Mouse (Mus musculus) splenic B cell, adult 2 months (primary cell): ENCODE measurements around the gene Ldha.
"Not testable (repeated sequence)": the region's sequence is repeated elsewhere in the genome, so short reads cannot be mapped to it uniquely, and the experiment has no call there.

Experiments used
- DNase-seq: peaks from one replicate; pipeline ENCODE4 v3.0.0-alpha.2; 2011; ENCODE audit warnings: low read depth, low spot score
- H3K27me3 ChIP-seq: 2 replicates; pipeline ENCODE4 v1.6.1; 2012; ENCODE audit warnings: mild to moderate bottlenecking, low read length, moderate library complexity, mixed read lengths; ENCODE audit not compliant: control insufficient read depth, poor library complexity, insufficient read depth, severe bottlenecking
- H3K36me3 ChIP-seq: 2 replicates; pipeline ENCODE4 v1.6.1; 2012; ENCODE audit warnings: mild to moderate bottlenecking, low read length, moderate library complexity, mixed read lengths; ENCODE audit not compliant: control insufficient read depth, poor library complexity, insufficient read depth, severe bottlenecking

Gene Ldha

DNA sequence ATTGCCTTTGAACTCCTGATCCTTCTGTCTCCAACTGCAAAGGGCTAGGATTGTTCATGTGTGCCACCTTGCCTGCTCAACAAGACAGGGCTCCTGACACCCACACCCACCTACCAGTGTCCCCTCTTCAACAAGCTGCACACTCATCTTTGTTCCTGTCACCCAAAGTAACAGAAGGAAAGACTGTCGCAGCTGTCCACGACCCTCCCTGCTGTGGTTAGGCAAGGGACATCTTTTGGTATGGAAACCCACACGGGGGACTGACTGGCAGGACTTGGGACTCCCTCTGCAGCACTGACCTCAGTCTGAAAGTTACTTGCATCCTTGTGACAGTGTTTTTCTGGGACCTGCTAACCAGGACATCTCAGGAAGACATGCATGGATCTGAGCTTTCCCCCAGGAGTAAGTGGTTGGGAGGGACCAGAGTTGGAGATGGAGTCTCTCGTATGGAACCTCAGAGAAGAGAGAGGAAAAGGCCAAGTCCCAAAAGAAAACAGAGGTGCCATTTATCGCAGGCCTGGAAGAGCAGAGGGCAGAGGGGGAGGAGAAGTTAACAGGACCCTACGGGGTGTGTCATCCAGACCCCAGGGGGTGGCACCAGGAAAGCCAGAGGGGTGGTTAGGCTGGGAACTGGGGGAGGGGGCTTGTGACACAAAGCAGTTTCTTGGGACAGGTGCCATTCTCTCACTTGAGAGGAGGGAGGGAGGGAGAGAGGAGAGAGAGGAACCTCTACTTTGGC is at the start of gene Ldha:
TSS of gene Ldha (plus strand) at position 689 of the 739 bp plus-strand sequence.
- no peaks in the 10 kb centered on the region for H3K27me3 ChIP-seq
- H3K36me3 ChIP-seq = no peaks in the 10 kb centered on the region
- no peak for DNase-seq

DNA sequence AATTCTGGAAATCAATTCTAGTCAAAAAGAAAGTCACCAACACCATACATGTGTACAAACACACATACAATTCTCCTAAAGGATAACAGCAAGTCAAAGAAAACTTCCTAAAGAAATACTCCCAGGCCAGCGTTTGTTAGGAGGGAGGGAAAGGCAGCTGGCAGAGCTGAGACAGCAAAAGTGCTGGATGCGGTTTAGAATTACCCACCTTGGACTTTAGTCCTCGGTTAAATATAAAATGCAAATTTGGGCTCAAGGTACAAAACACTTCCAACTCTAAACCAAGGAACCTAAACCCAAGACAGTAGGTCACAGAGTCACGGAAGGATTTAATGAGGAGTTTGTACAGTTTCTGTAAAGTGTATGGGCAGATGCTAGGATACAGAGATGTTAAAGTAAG is 47.4 kb upstream of the Ldha start:
- Histone ChIP-seq H3K36me3 (peaks cover 3% of the 10 kb centered on the region; the same call in 1 of the 2 replicates), H3K27me3 (no peaks in the 10 kb centered on the region)
- DNase-seq = no peak

DNA sequence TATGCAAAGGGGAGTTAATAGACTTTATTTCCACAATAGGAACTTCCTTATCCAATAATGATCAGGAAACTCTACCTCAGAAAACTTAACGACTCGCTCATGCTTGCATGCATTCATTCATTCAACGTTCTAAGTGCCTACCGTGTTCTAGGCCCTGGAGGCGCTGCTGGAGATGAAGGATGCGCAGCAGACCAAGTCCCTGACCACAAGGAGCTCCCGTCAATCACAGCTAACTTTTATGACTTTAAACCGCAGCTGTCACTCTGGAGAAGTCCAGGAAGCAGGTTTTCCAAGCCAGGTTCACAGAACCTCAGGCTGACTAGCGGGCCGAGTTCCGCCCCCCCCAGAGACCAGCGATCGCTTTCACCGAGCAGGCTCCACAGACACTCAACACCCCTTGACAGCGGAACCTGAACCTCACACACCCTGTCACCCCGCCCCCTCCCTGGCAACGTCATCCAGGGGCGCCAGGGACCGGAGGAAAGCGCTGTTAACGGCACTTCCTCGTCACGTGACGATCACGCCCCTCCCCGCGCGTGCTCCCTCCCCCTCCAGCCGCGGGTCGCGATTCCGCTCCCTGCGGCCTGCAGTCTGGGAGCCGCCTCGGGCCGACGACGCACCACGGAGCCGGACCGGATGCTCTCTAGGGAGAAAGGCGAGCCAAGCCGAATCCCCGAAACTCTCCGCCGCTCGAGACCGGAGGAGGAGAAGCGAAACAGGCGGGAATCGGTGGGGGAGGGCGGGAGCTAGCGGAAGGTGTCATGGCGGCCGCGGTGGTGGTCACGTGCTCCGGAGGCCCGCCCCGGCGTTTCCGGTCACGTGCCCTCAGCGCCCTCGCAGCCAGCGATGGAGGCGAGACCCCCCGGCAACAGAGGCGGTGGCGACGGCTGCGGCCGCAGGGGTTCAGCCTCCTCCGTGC is 45.7 kb upstream of the Ldha start, which contains the start of the genes Hps5 and Gtf2h1:
TSS of gene Hps5 (minus strand) at position 778 of the 919 bp plus-strand sequence.
TSS of gene Gtf2h1 (plus strand) at position 817 of the 919 bp plus-strand sequence.
- peak; percentile 98 for DNase-seq
- Histone ChIP-seq H3K27me3 (no peaks in the 10 kb centered on the region), H3K36me3 (peaks cover 6% of the 10 kb centered on the region; the same call in 1 of the 2 replicates)

DNA sequence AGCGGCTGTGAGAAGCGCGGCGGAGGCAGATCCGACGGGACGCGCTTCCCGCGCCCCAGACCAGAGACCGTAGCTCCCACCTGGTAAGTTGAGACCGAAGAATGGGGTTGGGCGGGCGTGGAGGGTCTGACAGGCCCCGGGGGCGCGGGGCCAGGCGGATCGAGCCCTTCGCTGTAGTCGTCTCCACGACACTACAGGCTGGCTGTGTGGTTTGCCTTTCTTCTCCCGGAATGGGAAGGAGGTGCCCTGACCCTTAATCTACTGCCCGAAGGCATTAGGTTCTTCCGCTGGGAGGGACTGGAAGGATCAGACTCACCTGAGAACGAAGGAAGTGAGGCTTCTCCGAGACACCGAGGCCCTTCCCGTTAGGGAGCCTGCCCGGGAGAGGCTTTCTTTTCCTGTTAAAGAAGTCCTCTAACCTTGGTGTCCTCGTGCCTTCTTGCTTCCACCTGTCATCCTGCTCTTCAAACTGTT is 45.0 kb upstream of the Ldha start:
- DNase-seq = no peak
- Histone ChIP-seq H3K27me3 (no peaks in the 10 kb centered on the region), H3K36me3 (peaks cover 5% of the 10 kb centered on the region; the same call in 1 of the 2 replicates)

DNA sequence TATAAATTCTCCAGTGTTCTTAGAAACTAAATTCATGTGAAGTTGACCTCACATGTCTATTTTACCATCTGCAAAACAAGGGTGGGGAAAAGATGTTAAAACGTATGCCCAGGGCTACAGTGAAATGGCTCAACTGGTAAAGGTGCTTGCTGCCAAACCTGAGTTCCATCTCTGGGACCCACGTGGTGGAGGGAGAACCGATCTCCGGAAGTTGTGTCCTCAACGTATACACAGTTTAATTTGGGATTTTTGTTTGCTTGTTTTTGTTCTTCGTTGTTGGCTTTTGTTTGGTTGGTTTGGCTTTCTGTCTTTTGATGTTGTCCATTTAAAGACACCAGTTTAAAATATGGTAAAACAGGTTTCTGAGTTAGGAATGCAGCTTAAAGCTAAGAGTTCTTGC is 44.5 kb upstream of the Ldha start:
- no peak for DNase-seq
- Histone ChIP-seq H3K27me3 (no peaks in the 10 kb centered on the region), H3K36me3 (peaks cover 8% of the 10 kb centered on the region)

DNA sequence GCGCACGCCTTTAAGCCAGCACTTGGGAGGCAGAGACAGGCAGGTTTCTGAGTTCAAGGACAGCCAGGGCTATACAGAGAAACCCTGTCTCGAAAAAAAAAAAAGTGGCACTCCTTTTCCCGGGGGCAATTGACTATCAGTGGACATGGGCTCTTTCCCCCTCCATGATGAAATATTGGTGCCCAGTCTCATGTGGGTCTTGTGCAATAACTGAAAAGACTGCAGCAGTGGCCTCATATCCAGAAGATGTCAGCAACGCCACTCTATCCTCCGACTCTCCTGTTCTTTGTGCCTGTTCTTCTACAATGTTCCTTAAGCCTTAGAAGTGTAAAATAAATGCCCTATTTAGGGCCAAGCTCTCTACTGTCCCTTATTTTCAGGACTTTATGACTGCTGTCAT is 30.9 kb upstream of the Ldha start:
- Histone ChIP-seq H3K27me3 (no peaks in the 10 kb centered on the region), H3K36me3 (peaks cover 9% of the 10 kb centered on the region)
- DNase-seq = no peak

DNA sequence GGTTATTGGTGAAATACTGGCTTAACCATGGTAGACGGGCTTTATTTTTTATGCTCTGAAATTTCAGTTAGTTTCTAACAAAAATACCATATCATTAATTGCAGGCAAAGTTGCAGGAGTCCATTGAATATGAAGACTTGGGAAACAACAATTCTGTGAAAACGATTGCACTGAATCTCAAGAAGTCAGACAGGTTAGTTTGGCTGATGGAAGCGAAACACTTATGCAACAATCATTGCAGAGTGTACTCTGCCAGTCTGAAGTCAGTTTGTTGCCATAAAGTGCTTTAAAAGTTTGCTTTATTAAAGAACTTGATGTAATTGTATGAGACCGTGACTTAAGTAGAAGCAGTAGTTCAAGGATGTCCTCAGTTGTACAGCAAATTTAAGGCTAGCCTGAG is 27.3 kb upstream of the Ldha start:
- DNase-seq = no peak

DNA sequence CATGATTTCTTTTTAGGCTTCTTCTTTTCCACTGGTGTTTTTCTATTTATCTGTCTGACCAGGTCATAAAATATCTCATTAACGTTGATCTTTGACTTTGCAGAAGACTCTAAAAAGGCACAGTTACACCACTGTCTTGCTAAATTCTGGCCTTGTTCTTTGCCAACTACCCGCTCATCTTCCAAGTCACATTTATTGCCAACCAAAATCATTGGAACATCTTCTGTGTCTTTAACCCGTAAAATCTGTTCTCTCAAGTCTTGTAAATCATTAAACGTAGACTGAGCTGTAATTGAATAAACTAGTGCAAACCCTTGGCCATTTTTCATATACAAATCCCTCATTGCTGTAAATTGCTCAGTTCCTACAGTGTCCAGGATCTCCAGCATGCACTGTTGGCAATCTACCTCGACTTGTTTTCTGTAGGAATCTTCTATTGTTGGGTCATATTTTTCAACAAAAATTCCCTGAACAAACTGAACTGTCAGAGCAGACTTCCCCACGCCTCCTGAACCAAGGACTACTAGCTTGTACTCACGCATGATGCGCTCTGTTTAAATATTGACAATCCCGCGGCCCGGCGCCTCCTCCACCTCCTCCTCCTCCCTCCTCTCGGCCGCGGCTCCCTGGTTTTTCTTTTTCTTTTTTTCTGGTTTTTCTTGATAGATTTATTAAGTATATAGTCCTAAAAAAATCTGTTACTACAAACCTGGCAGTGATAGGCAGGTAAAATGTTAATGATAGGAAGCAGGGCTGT is 20.2 kb upstream of the Ldha start:
- H3K27me3 ChIP-seq, DNase-seq: not testable (repeated sequence)
- peaks cover 16% of the 10 kb centered on the region for H3K36me3 ChIP-seq

More for the DNA sequence above, 27.3 kb upstream of the Ldha start:
- Histone ChIP-seq H3K27me3 (no peaks in the 10 kb centered on the region), H3K36me3 (peaks cover 11% of the 10 kb centered on the region)

DNA sequence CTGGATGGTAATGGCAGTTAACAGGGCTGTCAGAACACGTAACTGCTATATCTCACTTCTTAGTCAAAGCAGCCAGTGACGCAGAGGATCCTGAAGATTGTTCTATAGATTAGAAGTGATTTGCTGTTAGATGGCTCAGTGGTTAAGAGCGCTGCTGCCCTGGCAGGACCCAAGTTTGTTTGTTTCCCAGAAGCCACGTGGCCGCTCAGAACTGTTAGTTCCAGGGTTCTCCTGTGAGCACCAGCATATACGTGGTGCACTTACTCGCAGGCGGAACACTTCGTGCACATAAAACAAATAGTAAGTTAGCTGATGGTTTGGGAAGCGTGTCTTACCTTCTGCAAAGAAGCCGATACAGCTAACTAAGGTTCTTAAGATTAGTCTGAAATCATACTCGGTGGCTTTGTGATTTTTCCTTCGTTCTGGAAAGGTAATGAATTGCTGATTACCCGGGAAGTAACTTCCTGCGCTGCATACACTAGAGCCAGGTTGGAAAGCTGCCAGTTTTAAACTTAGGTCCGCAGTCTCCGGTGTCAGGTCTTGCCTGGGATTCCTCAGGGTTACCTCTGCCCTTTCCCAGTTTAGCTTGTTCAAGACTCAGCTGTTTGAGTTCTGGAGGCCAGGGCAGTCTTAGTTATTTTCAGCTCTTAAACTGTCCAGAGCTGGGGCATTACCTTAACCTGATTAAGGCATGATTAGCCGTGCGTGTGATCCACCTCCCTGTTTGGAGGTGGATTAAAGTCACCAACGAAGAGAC is 14.1 kb upstream of the Ldha start:
- no peaks in the 10 kb centered on the region for H3K27me3 ChIP-seq
- H3K36me3 ChIP-seq = peaks cover 4% of the 10 kb centered on the region
- DNase-seq = no peak

DNA sequence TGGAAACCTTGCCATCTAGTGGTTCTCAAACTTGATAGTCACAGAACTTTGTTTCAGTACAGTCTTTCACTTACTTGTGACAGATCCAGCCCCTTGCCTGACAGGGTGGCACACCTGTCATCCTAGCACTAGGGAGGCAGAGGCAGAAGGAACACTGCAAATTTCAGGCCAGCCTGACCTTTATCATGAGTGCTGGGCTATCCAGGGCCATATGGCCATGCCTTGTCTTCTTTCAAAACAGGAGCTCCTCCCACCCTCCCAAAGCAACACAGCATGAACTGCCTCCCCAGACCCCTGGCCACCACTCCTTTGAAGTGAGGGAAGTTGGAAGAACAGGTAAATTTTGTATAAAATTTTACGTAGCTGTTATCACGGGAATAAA is 13.5 kb upstream of the Ldha start:
- Histone ChIP-seq H3K27me3 (no peaks in the 10 kb centered on the region), H3K36me3 (peaks cover 2% of the 10 kb centered on the region)
- DNase-seq = no peak

DNA sequence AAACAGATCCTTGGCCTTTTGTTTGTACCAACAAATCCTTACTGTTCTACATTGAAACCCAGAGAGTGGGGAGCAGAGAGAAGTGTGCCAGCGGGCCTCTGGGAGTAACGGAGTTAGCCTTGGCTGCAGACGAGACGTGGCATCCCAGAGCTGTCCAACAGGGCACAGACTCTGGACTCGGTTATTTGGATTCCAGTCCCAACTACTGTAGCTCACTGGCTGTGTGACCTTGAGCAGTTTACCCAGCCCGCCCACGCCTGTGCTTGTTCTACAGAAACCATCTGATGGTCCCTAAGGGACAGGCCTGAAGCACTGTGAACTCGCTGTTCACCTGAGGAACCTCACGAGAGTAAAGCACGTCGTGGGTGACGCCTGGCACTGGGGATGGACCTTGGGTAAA is 11.4 kb upstream of the Ldha start:
- DNase-seq = no peak
- Histone ChIP-seq H3K27me3 (no peaks in the 10 kb centered on the region), H3K36me3 (no peaks in the 10 kb centered on the region)

DNA sequence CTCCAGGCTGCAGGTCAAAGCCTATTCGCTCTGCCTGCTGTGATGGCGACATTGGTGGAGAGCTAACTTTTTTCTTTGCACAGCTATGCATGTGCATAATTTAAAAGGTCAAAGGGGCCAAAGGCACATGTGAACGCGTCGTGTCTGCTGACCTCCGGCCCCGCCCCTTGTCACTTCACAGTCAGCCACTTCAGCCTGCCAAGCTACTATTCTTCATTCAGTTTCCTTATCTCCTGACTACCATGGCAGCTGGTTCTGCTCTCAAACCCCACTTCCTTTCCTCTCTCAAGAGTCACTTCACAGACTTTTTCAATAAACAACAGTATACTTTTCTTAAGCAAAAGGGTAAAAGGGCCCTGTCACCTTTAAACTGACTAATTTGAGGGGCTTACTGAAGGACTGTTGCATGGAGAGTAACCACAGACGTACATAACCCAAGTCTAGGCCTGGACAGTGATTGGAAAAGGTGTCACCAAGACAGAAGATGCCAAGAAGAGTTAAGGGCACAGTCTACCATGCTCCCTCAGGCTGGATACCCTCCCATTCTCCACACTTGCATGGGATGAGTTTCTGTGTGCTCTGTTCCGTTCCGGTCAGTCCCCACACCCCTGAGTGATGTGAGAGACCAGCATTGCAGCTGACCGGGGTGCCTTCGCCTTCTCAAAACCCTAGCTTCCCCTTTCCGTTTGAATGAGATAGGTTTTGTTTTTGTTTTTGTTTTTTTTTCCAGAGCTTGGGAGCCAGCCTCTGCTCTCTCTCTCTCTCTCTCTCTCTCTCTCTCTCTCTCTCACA is 10.3 kb upstream of the Ldha start:
- peak; percentile 23 for DNase-seq
- Histone ChIP-seq H3K36me3 (no peaks in the 10 kb centered on the region), H3K27me3 (no peaks in the 10 kb centered on the region)

DNA sequence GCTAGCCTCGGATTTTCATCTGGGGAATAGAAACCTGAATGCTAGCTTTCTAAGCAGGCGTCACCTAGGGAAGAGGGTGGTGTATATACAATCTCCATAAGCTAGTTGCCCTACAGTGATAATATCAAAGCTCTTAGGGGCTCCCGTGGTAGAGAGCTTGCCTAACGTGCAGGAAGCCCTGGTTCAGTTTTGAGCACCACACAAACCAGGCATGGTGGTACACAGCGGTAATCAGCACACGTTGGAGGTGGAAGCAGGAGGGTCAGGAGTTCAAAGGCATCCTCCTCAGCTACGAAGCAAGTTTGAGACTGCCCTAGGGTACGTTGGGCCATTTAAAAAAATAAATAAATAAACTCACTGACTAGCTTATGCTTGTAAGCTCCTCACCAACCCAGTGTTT is 9.6 kb upstream of the Ldha start:
- DNase-seq = no peak
- Histone ChIP-seq H3K27me3 (no peaks in the 10 kb centered on the region), H3K36me3 (no peaks in the 10 kb centered on the region)
